Mouse (Mus musculus) myocyte (in vitro differentiated cells): ENCODE data around the gene Prr3. TPM values are rescaled to one million over a fixed set of nuclear protein-coding genes. Genes with fewer than 3 reads are reported as not detected.
A peak's percentile ranks its signal among the peaks of the same experiment; 100 is the strongest.

Source experiments
- H3K27me3 ChIP-seq: one replicate; pipeline ENCODE4 v1.6.1; 2011; ENCODE audit not compliant: control insufficient read depth, insufficient read depth, insufficient read length
- H3K36me3 ChIP-seq: one replicate; pipeline ENCODE4 v1.6.1; 2011; ENCODE audit not compliant: control insufficient read depth, insufficient read depth
- H3K4me2 ChIP-seq: one replicate; pipeline ENCODE4 v1.6.1; 2011; ENCODE audit warnings: low read depth, control low read depth
- H3K4me3 ChIP-seq: one replicate; pipeline ENCODE4 v1.5.1; 2011; ENCODE audit warnings: mild to moderate bottlenecking, control low read depth, moderate library complexity
- H3K79me2 ChIP-seq: one replicate; pipeline ENCODE4 v1.6.1; 2011; ENCODE audit not compliant: control insufficient read depth, insufficient read depth
- H3ac ChIP-seq: one replicate; pipeline ENCODE4 v1.6.1; 2011; ENCODE audit not compliant: control insufficient read depth, insufficient read length
- CEBPB ChIP-seq: IDR thresholded peaks from 2 replicates; pipeline ENCODE4 v1.6.1; 2011; ENCODE audit warnings: mild to moderate bottlenecking, moderate library complexity; ENCODE audit not compliant: poor library complexity, insufficient read depth, severe bottlenecking
- E2F4 ChIP-seq: IDR thresholded peaks from one replicate; pipeline ENCODE4 v1.6.1; 2011; ENCODE audit warnings: mild to moderate bottlenecking, control low read depth, moderate library complexity; ENCODE audit not compliant: insufficient read depth
- MAX ChIP-seq: IDR thresholded peaks from one replicate; pipeline ENCODE4 v1.6.1; 2011; ENCODE audit warnings: low read depth, mild to moderate bottlenecking, control low read depth
- MYOD1 ChIP-seq, 3 experiments: IDR thresholded peaks; one replicate each; pipeline ENCODE4 v1.6.1; 2011; ENCODE audit warnings: control low read depth in 2 of 3, low read depth in 2 of 3, mild to moderate bottlenecking in 2 of 3, moderate library complexity in 1 of 3; ENCODE audit not compliant: insufficient read length in 2 of 3, control insufficient read depth in 1 of 3
- MYOG ChIP-seq, 3 experiments: IDR thresholded peaks; one replicate each; pipeline ENCODE4 v1.6.1; 2011; ENCODE audit warnings: control low read depth in 2 of 3, low read depth in 2 of 3, mild to moderate bottlenecking in 2 of 3; ENCODE audit not compliant: insufficient read length in 2 of 3, control insufficient read depth in 1 of 3, insufficient read depth in 1 of 3
- POLR2A ChIP-seq: IDR thresholded peaks from one replicate; pipeline ENCODE4 v1.6.1; 2011; ENCODE audit warnings: low read depth, mild to moderate bottlenecking, control low read depth, moderate library complexity; ENCODE audit not compliant: insufficient read length
- POLR2AphosphoS2 ChIP-seq: IDR thresholded peaks from one replicate; pipeline ENCODE4 v1.6.1; 2011; ENCODE audit warnings: low read depth, control low read depth; ENCODE audit not compliant: insufficient read length
- REST ChIP-seq: IDR thresholded peaks from one replicate; pipeline ENCODE4 v1.6.1; 2011; ENCODE audit warnings: mild to moderate bottlenecking, control low read depth, moderate library complexity; ENCODE audit not compliant: insufficient read depth, insufficient read length
- SRF ChIP-seq: IDR thresholded peaks from one replicate; pipeline ENCODE4 v1.6.1; 2011; ENCODE audit warnings: low read depth; ENCODE audit not compliant: control insufficient read depth, insufficient read length
- TCF12 ChIP-seq: IDR thresholded peaks from one replicate; pipeline ENCODE4 v1.6.1; 2011; ENCODE audit warnings: mild to moderate bottlenecking, control low read depth; ENCODE audit not compliant: poor library complexity, insufficient read depth, severe bottlenecking
- TCF3 ChIP-seq: IDR thresholded peaks from one replicate; pipeline ENCODE4 v1.6.1; 2011; ENCODE audit warnings: low read depth, control low read depth; ENCODE audit not compliant: insufficient read length
- USF1 ChIP-seq: IDR thresholded peaks from one replicate; pipeline ENCODE4 v1.6.1; 2011; ENCODE audit warnings: low read depth, mild to moderate bottlenecking, control low read depth, moderate library complexity
- polyA plus RNA-seq: library from polyadenylated mRNA; unstranded; fragments of >200 nt; fragmentation: generic; extraction: Trizol; gene quantifications from one replicate; pipeline ENCODE4 v1.2.1, GENCODE M21; 2012; ENCODE audit warnings: missing spikeins

Gene Prr3
- polyA plus RNA-seq, 1 experiment: 14.1 TPM

GRCm38 (mm10) chr17:35998545-35999305, 18.7 kb upstream of the Prr3 start:
- Histone ChIP-seq H3K4me2 (peak overlapping the region; percentile 35), H3K4me3 (no peak overlapping the region), H3K36me3 (no peaks in the 10 kb centered on the region), H3ac (no peak overlapping the region), H3K27me3 (no peaks in the 10 kb centered on the region), H3K79me2 (peaks cover 67% of the 10 kb centered on the region)
- no peak for TF ChIP-seq TCF12
- TF ChIP-seq POLR2AphosphoS2: no peak
- TF ChIP-seq MYOD1 (IDR thresholded peaks at IDR 0.05; ENCODE audit: control insufficient read depth in 1 of 3, insufficient read length in 2 of 3, low read depth in 2 of 3): peak in 2 of 3 experiments; percentile 26 to 83
- TF ChIP-seq MYOG (IDR thresholded peaks at IDR 0.05; ENCODE audit: control insufficient read depth in 1 of 3, insufficient read depth in 1 of 3, insufficient read length in 2 of 3, low read depth in 2 of 3): peak; percentile 2 to 65 (median 7)
- no peak for TF ChIP-seq REST
- no peak for TF ChIP-seq CEBPB
- no peak for TF ChIP-seq E2F4
- no peak for TF ChIP-seq POLR2A
- peak; percentile 5 for TF ChIP-seq USF1

GRCm38 (mm10) chr17:35997713-35998510, 17.9 kb upstream of the Prr3 start:
- no peak overlapping the region for H3ac ChIP-seq
- peaks cover 59% of the 10 kb centered on the region for H3K79me2 ChIP-seq
- peak overlapping the region; percentile 35 for H3K4me2 ChIP-seq
- no peak for TF ChIP-seq TCF12
- no peak for TF ChIP-seq MYOG (IDR thresholded peaks at IDR 0.05; ENCODE audit: control insufficient read depth in 1 of 3, insufficient read depth in 1 of 3, insufficient read length in 2 of 3, low read depth in 2 of 3)
- TF ChIP-seq REST: no peak
- TF ChIP-seq E2F4: no peak
- no peak for TF ChIP-seq MAX
- no peak for TF ChIP-seq TCF3
- no peak for TF ChIP-seq POLR2AphosphoS2
- TF ChIP-seq CEBPB: no peak
- H3K27me3 ChIP-seq: no peaks in the 10 kb centered on the region
- no peak overlapping the region for H3K4me3 ChIP-seq
- no peaks in the 10 kb centered on the region for H3K36me3 ChIP-seq

- Histone ChIP-seq H3ac (no peak overlapping the region), H3K4me2 (peak overlapping the region; percentile 35), H3K27me3 (no peaks in the 10 kb centered on the region), H3K79me2 (peaks cover 50% of the 10 kb centered on the region), H3K4me3 (no peak overlapping the region), H3K36me3 (no peaks in the 10 kb centered on the region)
- TF ChIP-seq POLR2AphosphoS2 (no peak), MYOD1 (IDR thresholded peaks at IDR 0.05; ENCODE audit: control insufficient read depth in 1 of 3, insufficient read length in 2 of 3, low read depth in 2 of 3) (peak in 1 of 3 experiments; percentile 17), TCF3 (no peak), TCF12 (no peak), MAX (no peak), USF1 (no peak), CEBPB (no peak), REST (no peak), E2F4 (no peak), MYOG (IDR thresholded peaks at IDR 0.05; ENCODE audit: control insufficient read depth in 1 of 3, insufficient read depth in 1 of 3, insufficient read length in 2 of 3, low read depth in 2 of 3) (no peak), POLR2A (no peak), SRF (peak; percentile 27)
These were observed 16.9 kb upstream of the Prr3 start for GRCm38 (mm10) chr17:35996949-35997348.

- H3K27me3 ChIP-seq: no peaks in the 10 kb centered on the region
- peak overlapping the region; percentile 77 for H3K4me2 ChIP-seq
- H3K36me3 ChIP-seq: no peaks in the 10 kb centered on the region
- TF ChIP-seq TCF12 (no peak), CEBPB (no peak), MYOG (IDR thresholded peaks at IDR 0.05; ENCODE audit: control insufficient read depth in 1 of 3, insufficient read depth in 1 of 3, insufficient read length in 2 of 3, low read depth in 2 of 3) (no peak), E2F4 (no peak), MAX (no peak), MYOD1 (IDR thresholded peaks at IDR 0.05; ENCODE audit: control insufficient read depth in 1 of 3, insufficient read length in 2 of 3, low read depth in 2 of 3) (no peak), POLR2AphosphoS2 (no peak), POLR2A (no peak), TCF3 (no peak), SRF (no peak), USF1 (no peak)
- H3K79me2 ChIP-seq: peaks cover 46% of the 10 kb centered on the region
- no peak overlapping the region for H3ac ChIP-seq
- H3K4me3 ChIP-seq: peak overlapping the region; percentile 74
These were observed 14.8 kb upstream of the Prr3 start for GRCm38 (mm10) chr17:35994879-35995240.
